Mouse (Mus musculus): ENCODE measurements around the gene Btbd1.

DNA sequence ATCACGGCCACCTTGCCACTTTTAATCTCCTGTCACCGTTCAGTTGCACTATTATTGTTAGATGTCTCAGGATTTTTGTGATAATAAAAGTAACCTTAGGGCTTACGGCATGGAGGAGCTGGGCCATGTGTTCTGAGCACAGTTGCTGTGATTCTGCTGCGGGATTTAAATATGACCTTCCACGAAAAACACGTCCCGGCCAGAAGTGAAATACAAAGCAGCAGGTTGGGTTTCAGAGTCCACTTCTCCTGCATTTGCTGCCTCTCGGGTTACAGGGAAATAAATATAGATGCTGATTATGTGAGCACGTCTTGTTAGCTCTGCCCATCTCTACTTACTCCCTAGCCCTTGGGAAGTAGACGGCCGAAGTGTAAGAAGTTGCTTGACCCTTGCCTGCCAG lies 15.6 kb upstream of the Btbd1 start:
- no peak for TF ChIP-seq POLR2A (IDR thresholded peaks at IDR 0.05; ENCODE audit: borderline replicate concordance, insufficient read depth, low read length)
- TF ChIP-seq CTCF (IDR thresholded peaks at IDR 0.05; ENCODE audit: borderline replicate concordance, insufficient read depth, low read depth, low read length): no peak
